ENCODE assay signal across 2 mouse cellular contexts in genomic region chr19:3619359-3619758, GRCm38 (mm10).
TF ChIP-seq lines count a peak whose summit lies in the region.

No protein-coding gene starts in this region.

TF ChIP-seq in CH12.LX, 34 proteins besides CTCF, POLR2A, EP300 and RAD21 (continued from another document):
- TF ChIP-seq E2F4 (IDR thresholded peaks at IDR 0.05; ENCODE audit: insufficient replicate concordance, low read depth, low read length) (no peak), MAZ (IDR thresholded peaks at IDR 0.05; ENCODE audit: low read depth, low read length) (no peak), POLR2AphosphoS2 (IDR thresholded peaks at IDR 0.05; ENCODE audit: low read depth, low read length) (no peak), IRF4 (IDR thresholded peaks at IDR 0.05; ENCODE audit: low read depth, low read length) (no peak), MEF2A (IDR thresholded peaks at IDR 0.05; ENCODE audit: borderline replicate concordance, low read depth, low read length) (no peak), SMC3 (IDR thresholded peaks at IDR 0.05; ENCODE audit: low read depth, low read length) (no peak), ZKSCAN1 (IDR thresholded peaks at IDR 0.05; ENCODE audit: borderline replicate concordance, low read depth, low read length) (no peak), PAX5 (IDR thresholded peaks at IDR 0.05; ENCODE audit: low read length) (no peak), SIN3A (IDR thresholded peaks at IDR 0.05; ENCODE audit: low read length) (no peak)
TF ChIP-seq in CH12.LX: peak in this region for 0.

TF ChIP-seq in MEL, 35 proteins besides CTCF, POLR2A, EP300 and RAD21:
- TF ChIP-seq SMC3 (IDR thresholded peaks at IDR 0.05; ENCODE audit: low read depth, low read length) (peak; percentile 31), RCOR1 (IDR thresholded peaks at IDR 0.05; ENCODE audit: low read depth, low read length) (no peak)
TF ChIP-seq in MEL: peak in this region for 1.
